Mouse (Mus musculus) MEL (cell line): ENCODE results near the gene Mdga1. TPM values are rescaled to one million over a fixed set of nuclear protein-coding genes. Genes with fewer than 3 reads are reported as not detected.

ENCODE experiments used
- DNase-seq: peaks from one replicate; pipeline ENCODE4 v3.0.0; 2011; ENCODE audit warnings: low read depth, low spot score
- H3K27ac ChIP-seq: 2 replicates; pipeline ENCODE4 v1.5.1; 2012; ENCODE audit warnings: low read depth, mild to moderate bottlenecking, control low read depth, low read length, moderate library complexity; ENCODE audit not compliant: control insufficient read depth
- H3K27me3 ChIP-seq, 2 experiments: fragments of 150-350 bp in 1 of 2; sonication (generic) in 1 of 2; 2 replicates each; pipeline ENCODE4 v1.6.1; 2012; ENCODE audit warnings: low read length in 2 of 2, mild to moderate bottlenecking in 2 of 2, improper control_type of control experiment in 1 of 2, moderate library complexity in 1 of 2; ENCODE audit not compliant: insufficient read depth in 2 of 2, control insufficient read depth in 1 of 2
- H3K36me3 ChIP-seq, 2 experiments: 2 replicates each; pipeline ENCODE4 v1.6.1; 2012 to 2014; ENCODE audit warnings: low read length in 2 of 2, improper control_type of control experiment in 1 of 2, inconsistent platforms in 1 of 2, mild to moderate bottlenecking in 1 of 2; ENCODE audit not compliant: insufficient read depth in 2 of 2, control insufficient read depth in 1 of 2
- H3K4me1 ChIP-seq, 2 experiments: fragments of 150-350 bp in 1 of 2; sonication (generic) in 1 of 2; 2 replicates each; pipeline ENCODE4 v1.6.1; 2012; ENCODE audit warnings: low read length in 2 of 2, improper control_type of control experiment in 1 of 2, mild to moderate bottlenecking in 1 of 2; ENCODE audit not compliant: insufficient read depth in 2 of 2, control insufficient read depth in 1 of 2
- H3K4me3 ChIP-seq, 2 experiments: fragments of 150-350 bp in 1 of 2; sonication (generic) in 1 of 2; 2 replicates each; pipeline ENCODE4 v1.5.1; 2012; ENCODE audit warnings: low read depth in 2 of 2, low read length in 2 of 2, mild to moderate bottlenecking in 2 of 2, moderate library complexity in 2 of 2, control low read depth in 1 of 2, improper control_type of control experiment in 1 of 2; ENCODE audit not compliant: control insufficient read depth in 1 of 2, insufficient read depth in 1 of 2
- H3K79me2 ChIP-seq: 2 replicates; pipeline ENCODE4 v1.6.1; 2012; ENCODE audit warnings: mild to moderate bottlenecking, low read length, moderate library complexity; ENCODE audit not compliant: control insufficient read depth, poor library complexity, insufficient read depth
- H3K9ac ChIP-seq: 2 replicates; pipeline ENCODE4 v1.6.1; 2012; ENCODE audit warnings: low read depth, mild to moderate bottlenecking, control low read depth, low read length, moderate library complexity; ENCODE audit not compliant: control insufficient read depth, poor library complexity, severe bottlenecking
- H3K9me3 ChIP-seq: fragments of 150-350 bp; sonication (generic); replicated peaks from 2 replicates; pipeline ENCODE4 v1.6.1; 2012; ENCODE audit warnings: mild to moderate bottlenecking, low read length, improper control_type of control experiment, moderate library complexity; ENCODE audit not compliant: insufficient read depth
- CHD1 ChIP-seq: IDR thresholded peaks from 2 replicates; pipeline ENCODE4 v1.6.1; 2012; ENCODE audit warnings: low read depth, mild to moderate bottlenecking, inconsistent platforms, low read length, improper control_type of control experiment
- E2F4 ChIP-seq: IDR thresholded peaks from 2 replicates; pipeline ENCODE4 v1.6.1; 2011; ENCODE audit warnings: low read depth, low read length, improper control_type of control experiment, borderline replicate concordance
- ELF1 ChIP-seq: IDR thresholded peaks from 2 replicates; pipeline ENCODE4 v1.6.1; 2014; ENCODE audit warnings: low read depth, mild to moderate bottlenecking, inconsistent platforms, low read length, improper control_type of control experiment, moderate library complexity
- EP300 ChIP-seq, 2 experiments: IDR thresholded peaks; 2 replicates each; pipeline ENCODE4 v1.6.1; 2011; ENCODE audit warnings: improper control_type of control experiment in 2 of 2, low read length in 2 of 2, low read depth in 1 of 2, mild to moderate bottlenecking in 1 of 2
- ETS1 ChIP-seq: IDR thresholded peaks from 2 replicates; pipeline ENCODE4 v1.6.1; 2012; ENCODE audit warnings: low read depth, mild to moderate bottlenecking, inconsistent platforms, low read length, improper control_type of control experiment, moderate library complexity
- GABPA ChIP-seq: IDR thresholded peaks from 2 replicates; pipeline ENCODE4 v1.6.1; 2012; ENCODE audit warnings: low read depth, mild to moderate bottlenecking, inconsistent platforms, low read length, improper control_type of control experiment, moderate library complexity
- KAT2A ChIP-seq: conservative IDR thresholded peaks from 2 replicates; pipeline ENCODE4 v1.6.1; 2012; ENCODE audit warnings: low read depth, low read length, improper control_type of control experiment, inconsistent platforms
- MAZ ChIP-seq: IDR thresholded peaks from 2 replicates; pipeline ENCODE4 v1.6.1; 2012; ENCODE audit warnings: low read depth, mild to moderate bottlenecking, inconsistent platforms, low read length, improper control_type of control experiment
- MEF2A ChIP-seq: IDR thresholded peaks from 2 replicates; pipeline ENCODE4 v1.6.1; 2014; ENCODE audit warnings: low read depth, mild to moderate bottlenecking, inconsistent platforms, low read length, improper control_type of control experiment; ENCODE audit not compliant: poor library complexity, insufficient replicate concordance, severe bottlenecking; ENCODE audit errors: extremely low read depth
- MXI1 ChIP-seq: IDR thresholded peaks from 2 replicates; pipeline ENCODE4 v1.6.1; 2011; ENCODE audit warnings: mild to moderate bottlenecking, low read depth, low read length, improper control_type of control experiment
- MYB ChIP-seq: IDR thresholded peaks from 2 replicates; pipeline ENCODE4 v1.6.1; 2011; ENCODE audit warnings: mild to moderate bottlenecking, low read depth, low read length, improper control_type of control experiment
- NELFE ChIP-seq: IDR thresholded peaks from 2 replicates; pipeline ENCODE4 v1.6.1; 2011; ENCODE audit warnings: low read depth, low read length, improper control_type of control experiment
- NRF1 ChIP-seq: IDR thresholded peaks from 2 replicates; pipeline ENCODE4 v1.6.1; 2014; ENCODE audit warnings: low read depth, mild to moderate bottlenecking, inconsistent platforms, low read length, improper control_type of control experiment, moderate library complexity; ENCODE audit not compliant: poor library complexity, insufficient read depth, severe bottlenecking
- POLR2AphosphoS5 ChIP-seq: IDR thresholded peaks from 2 replicates; pipeline ENCODE4 v1.6.1; 2012; ENCODE audit warnings: low read depth, borderline replicate concordance, mild to moderate bottlenecking, inconsistent platforms, low read length, moderate library complexity, mixed read lengths
- TBP ChIP-seq: IDR thresholded peaks from 2 replicates; pipeline ENCODE4 v1.8.0; 2011; ENCODE audit warnings: low read depth, low read length, improper control_type of control experiment
- TCF12 ChIP-seq: IDR thresholded peaks from 2 replicates; pipeline ENCODE4 v1.6.1; 2014; ENCODE audit warnings: low read depth, mild to moderate bottlenecking, inconsistent platforms, low read length, improper control_type of control experiment, moderate library complexity
- USF1 ChIP-seq: IDR thresholded peaks from 2 replicates; pipeline ENCODE4 v1.6.1; 2014; ENCODE audit warnings: low read depth, mild to moderate bottlenecking, inconsistent platforms, low read length, improper control_type of control experiment, moderate library complexity
- USF2 ChIP-seq, 2 experiments: IDR thresholded peaks; 2 replicates each; pipeline ENCODE4 v1.6.1; 2011 to 2012; ENCODE audit warnings: improper control_type of control experiment in 2 of 2, low read length in 2 of 2, borderline replicate concordance in 1 of 2, inconsistent platforms in 1 of 2, low read depth in 1 of 2, mild to moderate bottlenecking in 1 of 2; ENCODE audit not compliant: insufficient read depth in 1 of 2
- ZKSCAN1 ChIP-seq: IDR thresholded peaks from 2 replicates; pipeline ENCODE4 v1.6.1; 2012; ENCODE audit warnings: low read depth, mild to moderate bottlenecking, inconsistent platforms, low read length, improper control_type of control experiment, moderate library complexity
- ZMIZ1 ChIP-seq: IDR thresholded peaks from 2 replicates; pipeline ENCODE4 v1.6.1; 2012; ENCODE audit warnings: low read depth, mild to moderate bottlenecking, inconsistent platforms, low read length, improper control_type of control experiment, moderate library complexity
- polyA plus RNA-seq, 2 experiments: library from polyadenylated mRNA; stranded (reverse) in 1 of 2; unstranded in 1 of 2; fragments of >175 nt in 1 of 2; fragments of >200 nt in 1 of 2; gene quantifications; 2 replicates each; pipeline versions ENCODE4 v1.2.1 to v1.2.4; 2012; ENCODE audit warnings: low replicate concordance in 2 of 2, low read depth in 1 of 2; ENCODE audit not compliant: insufficient read length in 2 of 2, insufficient read depth in 1 of 2, missing spikeins in 1 of 2
- total RNA-seq: library from RNA; depleted of rRNA; stranded (reverse); fragments of 300-350 nt; gene quantifications from 2 replicates; pipeline ENCODE4 v1.2.3, GENCODE M21; 2012

Gene Mdga1
- total and polyA plus RNA-seq, 3 experiments: 0.27 to 2.3 TPM; not detected in 1

GRCm38 (mm10) chr17:29824512-29825120, 145.3 kb downstream of the Mdga1 start:
- TF ChIP-seq TCF12 (no peak), ZKSCAN1 (no peak), CHD1 (no peak), MXI1 (no peak), MAZ (no peak), E2F4 (no peak), TBP (no peak), MEF2A (no peak), NRF1 (no peak), EP300 (IDR thresholded peaks at IDR 0.05; ENCODE audit: low read depth in 1 of 2, low read length in 2 of 2) (no peak), POLR2AphosphoS5 (no peak), KAT2A (no peak), ZMIZ1 (no peak), ELF1 (no peak), ETS1 (no peak), NELFE (no peak), USF1 (no peak), GABPA (no peak), USF2 (IDR thresholded peaks at IDR 0.05; ENCODE audit: borderline replicate concordance in 1 of 2, insufficient read depth in 1 of 2, low read depth in 1 of 2, low read length in 2 of 2) (no peak)
- Histone ChIP-seq H3K9ac (no peak overlapping the region), H3K79me2 (no peaks in the 10 kb centered on the region), H3K27ac (no peak overlapping the region), H3K27me3 (0 out of 4 replicates have a peak, but pooled peaks cover 0 to under 1% of the 10 kb centered on the region in 2 experiments), H3K4me3 (no peak overlapping the region), H3K36me3 (peaks cover 0 to 8% of the 10 kb centered on the region in 2 experiments; a peak in 2 of 4 replicates), H3K4me1 (peaks cover 6 to 19% of the 10 kb centered on the region in 2 experiments; a peak in 3 of 4 replicates), H3K9me3 (no peaks in the 10 kb centered on the region)
- no peak for DNase-seq

- DNase-seq: peak; percentile 58
- Histone ChIP-seq H3K9me3 (no peaks in the 10 kb centered on the region), H3K27me3 (no peaks in the 10 kb centered on the region), H3K4me3 (peak overlapping the region; percentile 15 to 50; a peak in 3 of 4 replicates), H3K79me2 (no peaks in the 10 kb centered on the region), H3K36me3 (peaks cover 0 to 8% of the 10 kb centered on the region in 2 experiments; a peak in 2 of 4 replicates), H3K27ac (no peak overlapping the region), H3K9ac (no peak overlapping the region), H3K4me1 (peaks cover 6 to 19% of the 10 kb centered on the region in 2 experiments; a peak in 3 of 4 replicates)
- peak; percentile 76; the same call in 1 of the 2 replicates for TF ChIP-seq ETS1
- TF ChIP-seq MYB: no peak
Observed at GRCm38 (mm10) chr17:29824208-29824509, 145.7 kb downstream of the Mdga1 start.
